In genomic region chr10:59106644-59107043, GRCm38 (mm10) we compare ENCODE assay signal across 21 mouse cellular contexts.
"Had no signal": no experiment of that assay in that cellular context is flagged by ENCODE, and none has a peak within 500 bp of the region (broad histone marks: within the 10 kb centered on the region; RNA-seq: fewer than 3 reads in every experiment).

No protein-coding gene starts in this region.

- H3K9me3 ChIP-seq: limb, embryonic 10.5 days; midbrain, embryonic 12.5 days; midbrain, embryonic 15.5 days; neural tube, embryonic 15.5 days; stomach, embryonic 15.5 days had no signal

- H3K4me2 ChIP-seq: limb, embryonic 13.5 days; lung, embryonic 14.5 days; midbrain, embryonic 12.5 days; midbrain, embryonic 15.5 days; neural tube, embryonic 12.5 days; neural tube, embryonic 15.5 days; stomach, embryonic 15.5 days had no signal

- H3K4me3 ChIP-seq: limb, embryonic 10.5 days; limb, embryonic 13.5 days; midbrain, embryonic 12.5 days; midbrain, embryonic 15.5 days; neural tube, embryonic 12.5 days; neural tube, embryonic 15.5 days; stomach, embryonic 15.5 days had no signal

- ATAC-seq: hindbrain, postnatal 0 days; inflammation-experienced regulatory T-cells, adult 6 months; intestine, embryonic 16.5 days; liver, postnatal 0 days; lung, postnatal 0 days; midbrain, embryonic 15.5 days had no signal

- H3K27ac ChIP-seq: hindbrain, postnatal 0 days; limb, embryonic 10.5 days; limb, embryonic 13.5 days; liver, embryonic 14.5 days; macrophage; midbrain, embryonic 12.5 days; midbrain, embryonic 15.5 days; neural tube, embryonic 12.5 days; neural tube, embryonic 15.5 days; stomach, embryonic 15.5 days had no signal

- H3K36me3 ChIP-seq: limb, embryonic 10.5 days; limb, embryonic 13.5 days; midbrain, embryonic 12.5 days; midbrain, embryonic 15.5 days; stomach, embryonic 15.5 days had no signal

- DNase-seq: layer of hippocampus, adult 9-11 months; liver; liver, postnatal 0 days; lung, embryonic 14.5 days; right cerebral cortex, adult 18-20 months; right cerebral cortex, postnatal 25 days; spleen, adult 18-20 months; thymus, postnatal 25 days had no signal

- H3K9ac ChIP-seq: limb, embryonic 13.5 days; liver, embryonic 14.5 days; liver, postnatal 0 days; lung, embryonic 14.5 days; midbrain, embryonic 12.5 days; midbrain, embryonic 15.5 days; neural tube, embryonic 12.5 days; neural tube, embryonic 15.5 days; stomach, embryonic 15.5 days had no signal

- H3K27me3 ChIP-seq: limb, embryonic 13.5 days; midbrain, embryonic 12.5 days; midbrain, embryonic 15.5 days; neural tube, embryonic 12.5 days; neural tube, embryonic 15.5 days had no signal

- H3K4me1 ChIP-seq: limb, embryonic 13.5 days; midbrain, embryonic 12.5 days; midbrain, embryonic 15.5 days; neural tube, embryonic 12.5 days; neural tube, embryonic 15.5 days; stomach, embryonic 15.5 days had no signal
